Mouse (Mus musculus): ENCODE measurements around the gene Islr2.

Islr2 gene

DNA sequence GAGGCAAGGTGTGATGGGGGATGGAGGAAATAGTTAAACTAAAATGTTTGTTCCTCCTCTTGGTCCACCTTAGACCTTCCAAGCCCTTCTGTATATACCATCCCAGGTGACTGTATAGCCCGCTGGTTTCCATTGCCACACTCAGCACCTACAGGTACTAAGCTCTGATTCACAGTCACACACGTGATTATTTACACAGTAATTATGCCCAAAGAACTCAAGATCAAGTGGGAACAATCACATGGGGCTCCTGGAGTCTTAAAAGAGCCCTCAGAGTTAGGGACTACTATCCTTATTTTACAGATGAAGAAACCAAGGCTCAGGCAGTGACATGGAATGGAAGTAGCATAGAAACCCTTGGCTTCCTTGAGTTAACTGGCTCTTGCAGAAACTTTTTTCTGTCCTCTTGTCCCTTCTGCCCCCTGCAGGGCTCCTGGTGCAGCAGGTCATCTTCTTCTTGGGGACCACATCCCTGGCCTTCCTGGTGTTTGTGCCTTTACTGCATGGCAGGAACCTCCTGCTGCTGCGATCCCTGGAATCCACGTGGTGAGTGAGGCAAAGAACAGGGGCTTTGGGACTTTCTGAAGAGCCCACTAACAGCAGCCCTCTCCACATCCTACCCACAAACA, 53.3 kb downstream of the Islr2 start:
- DNase-seq: no peak

DNA sequence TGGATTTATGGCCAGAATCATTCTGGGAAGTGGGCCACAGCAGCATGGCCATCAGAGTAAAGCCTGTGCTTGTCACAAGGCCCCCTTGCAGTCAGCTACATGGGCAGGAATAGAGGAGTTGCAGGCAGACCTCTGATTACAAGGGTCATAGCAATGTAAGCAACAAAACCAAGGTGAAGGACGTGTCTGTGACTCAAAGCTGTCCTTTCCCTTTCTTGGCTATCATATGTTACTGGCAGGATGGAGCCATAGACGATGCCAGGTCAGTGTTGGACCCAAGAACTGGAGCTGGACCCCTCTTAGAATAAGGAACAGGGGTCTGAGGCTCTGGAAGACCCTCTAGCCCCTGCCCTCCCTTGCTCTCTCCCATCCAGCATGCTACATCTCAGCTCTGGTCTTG, 55.3 kb downstream of the Islr2 start:
- DNase-seq: no peak

All from lung, adult 18-20 months (tissue).